Mouse (Mus musculus): ENCODE measurements around the gene Gm14326.
A peak's percentile ranks its signal among the peaks of the same experiment; 100 is the strongest.
"Not testable (repeated sequence)": the region's sequence is repeated elsewhere in the genome, so short reads cannot be mapped to it uniquely, and the experiment has no call there.

The Gm14326 gene

GRCm38 (mm10) chr2:177957145-177957544 is at the start of gene Gm14326:
Gene Gm14326, minus strand, starts transcription at chr2:177957297.
- DNase-seq (ENCODE audit: low spot score in 2 of 2) = peak; percentile 80 to 85

- DNase-seq (ENCODE audit: low spot score in 2 of 2) = not testable (repeated sequence)
These were observed 17.7 kb upstream of the Gm14326 start for GRCm38 (mm10) chr2:177974814-177975213.

- DNase-seq (ENCODE audit: low spot score in 2 of 2) = peak; percentile 3 to 9
These were observed 363 bp downstream of the Gm14326 start for GRCm38 (mm10) chr2:177956734-177957133.

- DNase-seq (ENCODE audit: low spot score in 2 of 2) = not testable (repeated sequence)
These were observed 31.5 kb downstream of the Gm14326 start, which contains the start of gene Zfp972 for GRCm38 (mm10) chr2:177925563-177926103. Gene Zfp972, minus strand, starts transcription at chr2:177925613.

- DNase-seq (ENCODE audit: low spot score in 2 of 2) = not testable (repeated sequence)
These were observed 53.8 kb downstream of the Gm14326 start for GRCm38 (mm10) chr2:177903276-177903675.

- DNase-seq (ENCODE audit: low spot score in 2 of 2) = not testable (repeated sequence)
These were observed 58.9 kb downstream of the Gm14326 start for GRCm38 (mm10) chr2:177898171-177898570.

GRCm38 (mm10) chr2:177897046-177897578 is 60.0 kb downstream of the Gm14326 start, which contains the start of gene Gm14327:
Gene Gm14327, plus strand, starts transcription at chr2:177897096.
- not testable (repeated sequence) for DNase-seq (ENCODE audit: low spot score in 2 of 2)

- not testable (repeated sequence) for DNase-seq (ENCODE audit: low spot score in 2 of 2)
These were observed 69.4 kb downstream of the Gm14326 start for GRCm38 (mm10) chr2:177887743-177888142.

All from urinary bladder, postnatal 36 days (tissue).